Mouse (Mus musculus) kidney, postnatal 0 days (tissue): ENCODE measurements around the gene Arhgap27. TPM values are rescaled to one million over a fixed set of nuclear protein-coding genes. Genes with fewer than 3 reads are reported as not detected.
A peak's percentile ranks its signal among the peaks of the same experiment; 100 is the strongest.

Experiments used
- ATAC-seq: fragments of 200-750 bp; cut with Nextera tagmentation; replicated peaks from 2 replicates; pipeline ENCODE4 v1.8.0; 2017; ENCODE audit warnings: low read depth, moderate number of reproducible peaks, moderate TSS enrichment, moderate library complexity; ENCODE audit not compliant: low FRiP score
- DNase-seq: peaks from one replicate; pipeline ENCODE4 v3.0.0-alpha.2; 2016; ENCODE audit warnings: low spot score
- H3K27ac ChIP-seq: fragments of 300-500 bp; sonication (generic); 2 replicates; pipeline ENCODE4 v1.5.1; 2014; ENCODE audit warnings: mild to moderate bottlenecking
- H3K27me3 ChIP-seq: fragments of 300-500 bp; sonication (generic); 2 replicates; pipeline ENCODE4 v1.6.1; 2014; ENCODE audit warnings: low read length, mixed read lengths; ENCODE audit not compliant: insufficient read depth
- H3K36me3 ChIP-seq: fragments of 300-500 bp; sonication (generic); 2 replicates; pipeline ENCODE4 v1.6.1; 2014; ENCODE audit warnings: low read length, mixed read lengths; ENCODE audit not compliant: insufficient read depth
- H3K4me1 ChIP-seq: fragments of 300-500 bp; sonication (generic); replicated peaks from 2 replicates; pipeline ENCODE4 v1.6.1; 2014; ENCODE audit warnings: antibody characterized with exemption, low read length, mixed read lengths; ENCODE audit not compliant: insufficient read depth
- H3K4me2 ChIP-seq: fragments of 300-500 bp; sonication (generic); 2 replicates; pipeline ENCODE4 v1.6.1; 2014; ENCODE audit warnings: mild to moderate bottlenecking, low read length, moderate library complexity, mixed read lengths
- H3K4me3 ChIP-seq: fragments of 300-500 bp; sonication (generic); replicated peaks from 2 replicates; pipeline ENCODE4 v1.5.1; 2014; ENCODE audit warnings: low read depth, low read length
- H3K9ac ChIP-seq: fragments of 300-500 bp; sonication (generic); 2 replicates; pipeline ENCODE4 v1.6.1; 2014; ENCODE audit warnings: low read depth, low read length
- H3K9me3 ChIP-seq: fragments of 300-500 bp; sonication (generic); replicated peaks from 2 replicates; pipeline ENCODE4 v1.6.1; 2016; ENCODE audit warnings: low read length, inconsistent platforms, mixed read lengths
- CTCF ChIP-seq: IDR thresholded peaks from 2 replicates; pipeline ENCODE4 v1.5.1; 2016; ENCODE audit warnings: antibody characterized with exemption, low read depth, mild to moderate bottlenecking, moderate library complexity
- WGBS: fragments of 180-500 bp; shearing (Covaris S2); extraction: QIAGEN DNeasy Blood & Tissue Kit; methylation state at CpG from one replicate; pipeline ENCODE4 v1.1.7; 2014; 5-methylcytosine and 5-hydroxymethylcytosine counted together
- polyA plus RNA-seq: library from polyadenylated mRNA; unstranded; fragments of >200 nt; fragmentation: Nextera tagmentation; extraction: Ambion mirVana; gene quantifications from 2 replicates; pipeline ENCODE4 v1.2.1, GENCODE M21; 2015

Gene Arhgap27
- polyA plus RNA-seq, 1 experiment from 2014 or later, result 16.6 TPM

- TF ChIP-seq CTCF, result no peak
- H3K4me1 ChIP-seq, result peaks cover 5% of the 10 kb centered on the region
- no peak overlapping the region for H3K4me2 ChIP-seq
- no peak overlapping the region for H3K27ac ChIP-seq
- ATAC-seq, result no peak
- 80% methylated on average over 9 of the region's 9 CpGs for whole genome bisulfite sequencing
- H3K27me3 ChIP-seq, result 0 out of 2 replicates have a peak, but pooled peaks cover 3% of the 10 kb centered on the region
- H3K9me3 ChIP-seq, result no peaks in the 10 kb centered on the region
- no peak for DNase-seq
- H3K4me3 ChIP-seq, result no peak overlapping the region
- no peaks in the 10 kb centered on the region for H3K36me3 ChIP-seq
- no peak overlapping the region for H3K9ac ChIP-seq
Measured at GRCm38 (mm10) chr11:103334925-103335324, 28.6 kb downstream of the Arhgap27 start.

DNA sequence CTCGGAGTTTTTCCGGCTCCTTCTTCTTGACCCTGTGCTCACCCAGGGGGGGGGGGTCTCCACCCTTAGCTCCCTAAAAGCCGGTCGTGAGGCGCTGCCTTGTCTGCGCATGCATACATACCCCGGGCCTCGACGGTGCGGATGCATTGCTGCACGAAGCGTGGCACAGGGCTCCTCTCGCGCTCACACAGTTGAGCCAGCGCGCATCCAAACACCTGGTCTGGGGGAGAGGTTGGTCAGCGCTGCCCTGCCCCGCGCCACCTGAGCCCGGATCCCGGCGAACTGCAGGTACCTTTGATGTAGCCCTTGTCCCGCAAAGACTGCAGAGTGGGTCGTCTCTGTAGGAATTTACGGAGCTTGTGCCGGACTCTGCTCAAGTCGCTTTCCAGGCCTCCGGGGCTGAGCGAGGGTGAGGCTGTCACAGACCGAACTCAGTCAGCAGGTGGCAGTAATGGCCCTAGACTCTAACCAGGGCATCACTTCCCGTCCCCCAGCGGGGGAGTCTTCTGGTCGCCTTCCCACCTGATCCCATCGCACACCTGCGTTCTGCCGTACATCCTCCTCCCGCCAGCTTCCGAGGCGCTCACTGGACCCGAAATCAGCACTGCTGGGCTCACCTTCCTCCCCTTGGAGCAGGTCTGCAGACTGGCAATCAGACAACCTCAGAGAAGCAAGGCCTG is 29.6 kb downstream of the Arhgap27 start:
- Histone ChIP-seq H3K36me3 (no peaks in the 10 kb centered on the region), H3K9ac (no peak overlapping the region), H3K4me1 (no peaks in the 10 kb centered on the region; the same call in 1 of the 2 replicates), H3K4me2 (peak overlapping the region; percentile 42), H3K27ac (no peak overlapping the region), H3K4me3 (no peak overlapping the region), H3K27me3 (0 out of 2 replicates have a peak, but pooled peaks cover 3% of the 10 kb centered on the region), H3K9me3 (no peaks in the 10 kb centered on the region)
- 21% methylated on average over 40 of the region's 40 CpGs for WGBS
- peak; percentile 71 for TF ChIP-seq CTCF
- DNase-seq (peak; percentile 72), ATAC-seq (peak; percentile 48; the same call in 1 of the 2 replicates)

DNA sequence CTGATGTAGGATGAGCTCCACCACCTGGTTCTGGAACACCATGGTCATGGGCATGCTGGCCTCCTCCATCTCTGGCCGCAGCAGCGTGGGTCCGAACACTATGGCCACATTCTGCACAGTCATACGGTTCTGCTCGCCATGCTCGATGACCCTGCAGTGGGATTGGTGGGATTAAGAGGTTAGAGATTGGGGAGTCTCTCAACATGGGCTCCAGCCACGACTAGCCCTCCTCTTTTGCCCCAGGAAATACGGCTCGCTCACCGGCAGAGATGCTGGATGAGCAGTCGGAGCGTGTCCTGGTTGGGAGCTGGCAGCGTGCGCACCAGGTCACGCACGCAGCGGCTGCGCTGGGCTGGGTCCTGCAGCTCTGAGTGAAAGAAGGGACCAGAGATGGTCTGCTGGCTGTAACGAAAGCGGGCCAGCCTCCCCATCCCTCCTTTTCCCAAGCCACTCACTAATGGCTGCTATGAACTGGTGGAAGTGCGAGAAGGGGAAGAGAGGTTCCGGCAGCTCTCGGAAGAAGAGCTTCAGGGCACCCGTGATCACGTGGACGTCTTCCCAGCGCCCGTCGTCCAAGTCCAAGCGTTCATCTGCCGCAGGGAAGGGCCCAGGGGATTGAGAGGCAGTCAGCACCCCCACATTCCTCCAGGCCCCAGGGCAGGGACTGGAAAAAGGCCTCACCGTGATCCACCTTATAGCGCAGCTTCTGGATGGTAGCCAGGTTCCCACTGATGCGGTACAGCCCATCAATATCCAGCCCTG is 30.4 kb downstream of the Arhgap27 start:
- Histone ChIP-seq H3K9ac (no peak overlapping the region), H3K4me3 (no peak overlapping the region), H3K4me1 (no peaks in the 10 kb centered on the region), H3K27me3 (0 out of 2 replicates have a peak, but pooled peaks cover 3% of the 10 kb centered on the region), H3K27ac (no peak overlapping the region), H3K9me3 (no peaks in the 10 kb centered on the region), H3K4me2 (peak overlapping the region; percentile 42), H3K36me3 (no peaks in the 10 kb centered on the region)
- DNase-seq (no peak), ATAC-seq (no peak; the same call in 1 of the 2 replicates)
- 37% methylated on average over 34 of the region's 34 CpGs for WGBS
- no peak; the same call in 1 of the 2 replicates for TF ChIP-seq CTCF

DNA sequence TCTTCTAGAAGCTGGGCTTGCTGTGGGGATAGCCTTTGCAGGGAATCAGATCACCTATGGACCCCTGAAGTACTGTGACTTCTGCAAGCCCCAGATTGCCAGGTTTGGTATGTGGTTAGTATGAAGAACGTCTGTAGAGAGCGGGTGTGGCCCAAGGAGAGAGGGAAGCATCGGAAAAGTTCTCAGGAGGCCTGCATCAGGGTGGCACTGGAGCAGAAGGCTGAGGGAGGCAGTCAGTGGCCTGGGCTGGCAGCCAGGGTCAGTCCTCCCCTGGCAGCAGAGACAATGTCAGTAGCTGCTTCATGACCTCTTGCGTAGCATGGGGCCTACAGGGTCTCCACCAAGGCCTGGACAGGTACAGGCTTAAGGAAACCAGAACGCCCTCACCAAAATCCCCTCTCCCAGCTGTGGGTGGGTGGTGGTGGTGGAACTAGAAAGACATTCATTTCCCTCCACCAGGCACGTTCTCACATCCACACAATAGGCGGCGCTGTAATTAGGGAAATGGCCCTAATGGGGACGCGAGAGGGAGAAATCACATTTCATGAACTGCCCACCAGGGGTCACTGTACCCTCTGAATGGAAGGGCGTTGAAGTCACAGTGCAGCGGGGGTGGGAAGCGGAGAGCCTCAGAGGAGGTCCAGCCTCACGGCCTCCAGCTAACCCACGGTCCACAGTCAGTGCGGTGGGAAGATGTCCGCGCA is 31.2 kb downstream of the Arhgap27 start:
- Histone ChIP-seq H3K27ac (no peak overlapping the region), H3K4me3 (no peak overlapping the region)
- WGBS, result 33% methylated on average over 18 of the region's 18 CpGs

GRCm38 (mm10) chr11:103331502-103332185 is 31.8 kb downstream of the Arhgap27 start:
- no peak for TF ChIP-seq CTCF
- DNase-seq (no peak), ATAC-seq (no peak)
- Histone ChIP-seq H3K27ac (no peak overlapping the region), H3K27me3 (0 out of 2 replicates have a peak, but pooled peaks cover 3% of the 10 kb centered on the region), H3K36me3 (no peaks in the 10 kb centered on the region), H3K4me1 (no peaks in the 10 kb centered on the region), H3K9me3 (no peaks in the 10 kb centered on the region), H3K4me3 (no peak overlapping the region), H3K9ac (no peak overlapping the region), H3K4me2 (no peak overlapping the region)
- WGBS, result 84% methylated on average over 10 of the region's 10 CpGs

More for the DNA sequence above, 31.2 kb downstream of the Arhgap27 start:
- H3K9ac ChIP-seq, result no peak overlapping the region
- ATAC-seq (peak; percentile 37; the same call in 1 of the 2 replicates), DNase-seq (peak; percentile 96)
- H3K9me3 ChIP-seq, result no peaks in the 10 kb centered on the region
- H3K36me3 ChIP-seq, result no peaks in the 10 kb centered on the region
- no peaks in the 10 kb centered on the region for H3K4me1 ChIP-seq
- H3K4me2 ChIP-seq, result peak overlapping the region; percentile 42
- 0 out of 2 replicates have a peak, but pooled peaks cover 3% of the 10 kb centered on the region for H3K27me3 ChIP-seq
- TF ChIP-seq CTCF, result peak; percentile 99
